Mouse (Mus musculus) heart, adult 18-20 months (tissue): ENCODE data around the gene C330007P06Rik. TPM values are rescaled to one million over a fixed set of nuclear protein-coding genes. Genes with fewer than 3 reads are reported as not detected.
"Not testable (repeated sequence)": the region's sequence is repeated elsewhere in the genome, so short reads cannot be mapped to it uniquely, and the experiment has no call there.

ENCODE experiments used
- DNase-seq, 2 experiments: peaks; one replicate each; pipeline ENCODE4 v3.0.0; 2021 to 2022; ENCODE audit warnings: mixed read lengths in 1 of 2
- long read RNA-seq, 2 experiments: library from polyadenylated mRNA; stranded (forward); transcript quantifications; one replicate each; pipeline ENCODE4 v2.0.0; 2021
- total RNA-seq, 2 experiments: library from RNA; stranded (reverse); gene quantifications; 2 replicates each; pipeline ENCODE4 v1.2.3; 2021

C330007P06Rik gene
- 10 to 100 TPM; 15.2 to 18.2 TPM for total RNA-seq
- long read RNA-seq, experiment 1, transcript C330007P06Rik-202 (7 exons, 3,340 nt) = major isoform, 21 of 23 reads
- long read RNA-seq, experiment 1, partial matches to known transcripts = 0 of 23 reads
- long read RNA-seq, experiment 1, other reads (novel, unspliced or antisense) = 2 of 23 reads
- long read RNA-seq, experiment 2, transcript C330007P06Rik-202 (7 exons, 3,340 nt) = major isoform, 6 of 6 reads
- long read RNA-seq, experiment 2, partial matches to known transcripts = 0 of 6 reads
- long read RNA-seq, experiment 2, other reads (novel, unspliced or antisense) = 0 of 6 reads

- DNase-seq = no peak
Measured at GRCm38 (mm10) chrX:36873765-36874164, at the start of gene C330007P06Rik, which contains the start of gene Ube2a. TSS of gene C330007P06Rik (minus strand) at chrX:36874111. TSS of gene Ube2a (plus strand) at chrX:36873900.

- no peak for DNase-seq
Measured at GRCm38 (mm10) chrX:36921346-36921745, 47.4 kb upstream of the C330007P06Rik start.

GRCm38 (mm10) chrX:36917749-36918148 lies 43.8 kb upstream of the C330007P06Rik start:
- no peak for DNase-seq

GRCm38 (mm10) chrX:36911343-36911742 lies 37.4 kb upstream of the C330007P06Rik start:
- peak; percentile 27 to 69 for DNase-seq

GRCm38 (mm10) chrX:36906539-36906938 lies 32.6 kb upstream of the C330007P06Rik start:
- no peak for DNase-seq

- peak; percentile 94 for DNase-seq
Measured at GRCm38 (mm10) chrX:36903115-36903768, 29.3 kb upstream of the C330007P06Rik start.

GRCm38 (mm10) chrX:36902321-36903114 lies 28.6 kb upstream of the C330007P06Rik start, which contains the start of gene Nkrf:
TSS of gene Nkrf (minus strand) at chrX:36902899.
- DNase-seq = peak; percentile 11 to 12

- no peak for DNase-seq
Measured at GRCm38 (mm10) chrX:36901655-36902054, 27.7 kb upstream of the C330007P06Rik start.

- not testable (repeated sequence) for DNase-seq
Measured at GRCm38 (mm10) chrX:36898931-36899330, 25.0 kb upstream of the C330007P06Rik start.

GRCm38 (mm10) chrX:36884719-36885118 lies 10.8 kb upstream of the C330007P06Rik start:
- DNase-seq = no peak

- DNase-seq = no peak
Measured at GRCm38 (mm10) chrX:36874704-36875128, 805 bp upstream of the C330007P06Rik start.

- peak; percentile 90 to 91 for DNase-seq
Measured at GRCm38 (mm10) chrX:36874178-36874696, 326 bp upstream of the C330007P06Rik start.

GRCm38 (mm10) chrX:36870372-36870771 lies 3.5 kb downstream of the C330007P06Rik start:
- DNase-seq = no peak

GRCm38 (mm10) chrX:36864609-36865328 lies 9.1 kb downstream of the C330007P06Rik start:
- no peak for DNase-seq

- DNase-seq = peak; percentile 87 to 88
Measured at GRCm38 (mm10) chrX:36863766-36864608, 9.9 kb downstream of the C330007P06Rik start.

- no peak for DNase-seq
Measured at GRCm38 (mm10) chrX:36852631-36853030, 21.3 kb downstream of the C330007P06Rik start.

GRCm38 (mm10) chrX:36847152-36847551 lies 26.8 kb downstream of the C330007P06Rik start:
- DNase-seq = no peak

- no peak for DNase-seq
Measured at GRCm38 (mm10) chrX:36843346-36843990, 30.4 kb downstream of the C330007P06Rik start.

GRCm38 (mm10) chrX:36841698-36842097 lies 32.2 kb downstream of the C330007P06Rik start:
- no peak for DNase-seq

GRCm38 (mm10) chrX:36839391-36839790 lies 34.5 kb downstream of the C330007P06Rik start:
- peak; percentile 28 to 59 for DNase-seq
